Mouse (Mus musculus): ENCODE measurements around the gene Lrch3. TPM values are rescaled to one million over a fixed set of nuclear protein-coding genes. Genes with fewer than 3 reads are reported as not detected.
"Not testable (repeated sequence)": the region's sequence is repeated elsewhere in the genome, so short reads cannot be mapped to it uniquely, and the experiment has no call there.

Lrch3 gene
- total and polyA plus RNA-seq, 2 experiments from 2014 or later, result 19.6 to 50.3 TPM

DNA sequence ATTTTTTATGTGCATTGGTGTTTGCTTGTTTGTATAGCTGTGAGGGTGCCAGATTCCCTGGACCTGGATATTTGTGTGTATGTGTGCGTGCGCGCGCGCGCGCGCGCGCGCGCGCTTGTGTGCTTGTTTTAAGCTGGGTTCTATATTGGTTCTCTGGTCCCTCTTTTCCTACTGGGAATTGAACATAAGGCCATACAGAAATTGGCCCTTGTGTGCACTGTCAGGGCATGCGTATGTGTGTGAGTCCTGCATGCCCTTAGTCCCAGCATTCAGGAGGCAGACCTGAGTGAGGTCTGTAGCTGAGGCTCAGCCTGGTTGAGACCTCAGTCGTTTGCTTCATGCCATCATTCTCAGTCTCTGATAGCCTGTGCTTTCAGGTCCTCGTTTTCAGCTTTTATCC, 144.1 kb downstream of the Lrch3 start:
- peaks cover 5% of the 10 kb centered on the region; the same call in 1 of the 2 replicates for H3K4me1 ChIP-seq (ENCODE audit: insufficient read depth)
- peak overlapping the region; percentile 13; the same call in 1 of the 2 replicates for H3K4me2 ChIP-seq (ENCODE audit: low read depth)
- H3K27ac ChIP-seq (ENCODE audit: low read depth, low read length), result no peak overlapping the region
- H3K9ac ChIP-seq, result no peak overlapping the region
- WGBS, result 90% methylated on average over 16 of the region's 16 CpGs
- DNase-seq (no peak), ATAC-seq (no peak)
- no peak overlapping the region for H3K4me3 ChIP-seq (ENCODE audit: low read depth, low read length)
- H3K27me3 ChIP-seq (ENCODE audit: insufficient read depth, low read length), result no peaks in the 10 kb centered on the region
- H3K36me3 ChIP-seq (ENCODE audit: insufficient read depth), result peaks cover 19% of the 10 kb centered on the region; the same call in 1 of the 2 replicates
- no peaks in the 10 kb centered on the region for H3K9me3 ChIP-seq (ENCODE audit: low read length)
- no peak for TF ChIP-seq CTCF (IDR thresholded peaks at IDR 0.05; ENCODE audit: low read depth)

DNA sequence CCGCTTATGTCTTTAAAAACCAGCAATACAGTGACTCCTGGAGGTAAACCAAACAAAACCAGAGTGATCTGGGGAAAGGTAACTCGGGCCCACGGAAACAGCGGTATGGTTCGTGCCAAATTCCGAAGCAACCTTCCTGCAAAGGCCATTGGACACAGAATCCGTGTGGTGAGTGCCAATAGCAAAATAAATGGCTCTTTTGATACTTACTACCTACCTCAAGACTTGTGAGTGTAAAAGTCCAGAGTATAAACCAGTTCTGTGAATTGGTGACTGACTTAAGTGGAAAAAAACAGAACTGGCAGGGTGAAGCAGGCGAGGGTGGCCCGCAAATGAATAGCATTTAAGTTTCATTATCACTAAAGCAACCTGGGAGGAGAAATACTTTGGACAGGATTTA, 144.8 kb downstream of the Lrch3 start:
- DNase-seq, result not testable (repeated sequence)

DNA sequence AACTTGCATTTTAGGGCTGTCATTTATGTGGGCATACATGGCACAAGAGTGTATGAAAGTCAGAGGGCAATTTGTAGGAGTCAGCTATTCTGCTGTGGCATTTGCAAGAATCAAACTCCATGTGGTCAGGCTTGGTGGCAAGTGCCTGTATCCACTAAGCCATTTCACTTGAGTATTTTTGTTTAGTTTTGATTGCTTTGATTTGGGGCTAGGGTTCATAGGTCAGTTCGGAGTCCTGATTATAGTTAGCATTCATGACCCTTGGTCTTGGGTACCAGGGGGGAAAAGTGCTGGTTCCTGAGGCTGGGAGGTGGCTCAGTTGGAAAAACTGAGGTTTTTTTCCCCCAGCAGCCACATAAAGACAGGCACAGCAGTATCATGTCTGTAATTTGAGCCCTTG, 145.6 kb downstream of the Lrch3 start:
- ATAC-seq (no peak), DNase-seq (no peak)
- peaks cover 15% of the 10 kb centered on the region for H3K4me1 ChIP-seq (ENCODE audit: insufficient read depth)
- H3K9ac ChIP-seq, result no peak overlapping the region
- no peak overlapping the region for H3K4me2 ChIP-seq (ENCODE audit: low read depth)
- no peak overlapping the region for H3K4me3 ChIP-seq (ENCODE audit: low read depth, low read length)
- peaks cover 19% of the 10 kb centered on the region; the same call in 1 of the 2 replicates for H3K36me3 ChIP-seq (ENCODE audit: insufficient read depth)
- no peak for TF ChIP-seq CTCF (IDR thresholded peaks at IDR 0.05; ENCODE audit: low read depth)
- no peak overlapping the region for H3K27ac ChIP-seq (ENCODE audit: low read depth, low read length)
- H3K9me3 ChIP-seq (ENCODE audit: low read length), result no peaks in the 10 kb centered on the region
- no peaks in the 10 kb centered on the region for H3K27me3 ChIP-seq (ENCODE audit: insufficient read depth, low read length)
- 94% methylated on average over 1 of the region's 1 CpGs for WGBS

More for the DNA sequence above, 144.8 kb downstream of the Lrch3 start:
- Histone ChIP-seq H3K4me1 (ENCODE audit: insufficient read depth) (peaks cover 11% of the 10 kb centered on the region), H3K36me3 (ENCODE audit: insufficient read depth) (peaks cover 19% of the 10 kb centered on the region; the same call in 1 of the 2 replicates)
- not testable (repeated sequence) for H3K4me2 ChIP-seq (ENCODE audit: low read depth); ATAC-seq; H3K4me3 ChIP-seq (ENCODE audit: low read depth, low read length); H3K27ac ChIP-seq (ENCODE audit: low read depth, low read length); H3K27me3 ChIP-seq (ENCODE audit: insufficient read depth, low read length); H3K9me3 ChIP-seq (ENCODE audit: low read length); H3K9ac ChIP-seq
- WGBS, result 89% methylated on average over 9 of the region's 9 CpGs

DNA sequence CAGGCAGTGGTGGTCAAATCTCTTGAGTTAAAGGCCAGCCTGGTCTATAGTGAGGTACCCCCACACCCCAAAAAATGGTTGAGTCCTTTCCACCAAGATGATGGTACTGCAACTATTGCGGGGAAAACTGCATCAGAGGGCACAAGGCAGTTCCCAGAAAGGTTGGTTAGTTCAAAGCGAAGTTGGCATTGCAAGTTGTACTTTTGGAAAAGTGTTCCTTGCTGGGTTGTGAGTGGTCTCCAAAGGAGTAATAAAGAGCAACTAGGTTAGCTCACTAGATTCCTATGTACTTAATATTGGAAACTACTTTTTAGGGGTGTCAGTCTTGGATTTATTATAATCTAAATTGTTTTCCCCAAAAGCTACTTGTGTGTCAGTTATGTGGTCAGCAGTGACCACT, 147.0 kb downstream of the Lrch3 start:
- WGBS, result 82% methylated on average over 2 of the region's 2 CpGs
- DNase-seq (peak; percentile 7), ATAC-seq (no peak)
- H3K9me3 ChIP-seq (ENCODE audit: low read length), result no peaks in the 10 kb centered on the region
- H3K4me2 ChIP-seq (ENCODE audit: low read depth), result no peak overlapping the region
- no peak overlapping the region for H3K9ac ChIP-seq
- TF ChIP-seq CTCF (IDR thresholded peaks at IDR 0.05; ENCODE audit: low read depth), result no peak
- H3K36me3 ChIP-seq (ENCODE audit: insufficient read depth), result peaks cover 19% of the 10 kb centered on the region; the same call in 1 of the 2 replicates
- H3K27me3 ChIP-seq (ENCODE audit: insufficient read depth, low read length), result no peaks in the 10 kb centered on the region
- H3K4me1 ChIP-seq (ENCODE audit: insufficient read depth), result peaks cover 15% of the 10 kb centered on the region
- no peak overlapping the region for H3K27ac ChIP-seq (ENCODE audit: low read depth, low read length)
- H3K4me3 ChIP-seq (ENCODE audit: low read depth, low read length), result no peak overlapping the region

DNA sequence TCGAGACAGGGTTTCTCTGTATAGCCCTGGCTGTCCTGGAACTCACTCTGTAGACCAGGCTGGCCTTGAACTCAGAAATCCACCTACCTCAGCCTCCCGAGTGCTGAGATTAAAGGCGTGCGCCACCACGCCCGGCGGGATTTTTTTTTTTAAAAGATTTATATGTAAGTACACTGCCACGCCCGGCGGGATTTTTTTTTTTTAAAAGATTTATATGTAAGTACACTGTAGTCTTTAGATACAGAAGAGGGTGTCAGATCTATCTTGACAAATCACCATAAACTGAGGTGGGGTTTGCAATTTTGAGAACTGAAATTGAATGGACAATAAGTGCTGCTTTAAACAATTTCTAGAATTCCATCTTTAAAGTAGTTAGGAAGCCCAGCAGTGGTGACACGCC, 147.5 kb downstream of the Lrch3 start:
- H3K27ac ChIP-seq (ENCODE audit: low read depth, low read length), result no peak overlapping the region
- WGBS, result 55% methylated on average over 11 of the region's 11 CpGs
- peaks cover 19% of the 10 kb centered on the region; the same call in 1 of the 2 replicates for H3K36me3 ChIP-seq (ENCODE audit: insufficient read depth)
- H3K4me1 ChIP-seq (ENCODE audit: insufficient read depth), result peaks cover 15% of the 10 kb centered on the region
- no peak overlapping the region for H3K4me2 ChIP-seq (ENCODE audit: low read depth)
- H3K9me3 ChIP-seq (ENCODE audit: low read length), result no peaks in the 10 kb centered on the region
- DNase-seq (no peak), ATAC-seq (no peak)
- H3K9ac ChIP-seq, result no peak overlapping the region
- TF ChIP-seq CTCF (IDR thresholded peaks at IDR 0.05; ENCODE audit: low read depth), result no peak
- H3K27me3 ChIP-seq (ENCODE audit: insufficient read depth, low read length), result no peaks in the 10 kb centered on the region
- H3K4me3 ChIP-seq (ENCODE audit: low read depth, low read length), result no peak overlapping the region

DNA sequence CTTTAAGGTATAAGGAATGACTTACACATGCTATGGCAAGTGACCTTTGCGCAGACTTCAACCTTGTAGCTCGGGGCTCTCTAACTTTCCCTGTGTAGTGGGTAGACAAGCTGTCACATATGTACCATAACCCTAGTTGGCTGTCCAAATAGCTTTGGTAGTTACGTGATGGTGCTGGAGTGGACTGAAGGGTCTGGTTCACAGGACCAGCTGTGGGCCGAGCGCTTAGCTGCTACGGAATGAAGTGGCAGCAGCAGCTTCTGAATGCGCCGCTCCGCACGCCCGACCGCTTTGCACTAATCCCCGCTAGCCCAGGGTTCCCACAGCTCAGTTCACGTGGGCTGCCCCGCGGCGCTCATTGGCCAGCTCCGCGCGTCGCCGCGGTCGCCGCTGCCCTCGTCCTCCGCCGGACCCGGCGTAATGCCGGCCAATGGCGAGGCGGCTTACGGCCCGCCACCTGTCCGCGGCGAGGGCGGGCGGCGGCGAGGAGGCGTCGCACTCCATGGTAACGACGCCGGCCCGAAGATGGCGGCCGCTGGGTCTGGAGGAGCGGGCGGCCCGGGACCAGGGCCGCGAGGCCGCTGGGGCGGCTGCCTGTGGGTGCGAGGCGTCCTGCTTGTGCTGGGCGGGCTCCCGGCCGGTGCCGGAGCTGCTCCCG, 148.3 kb downstream of the Lrch3 start, which contains the start of gene Lmln:
TSS of gene Lmln (plus strand) at position 498 of the 658 bp plus-strand sequence.
- DNase-seq (peak; percentile 91), ATAC-seq (peak; percentile 96)
- Histone ChIP-seq H3K27ac (ENCODE audit: low read depth, low read length) (peak within 1 kb of the TSS; percentile 78), H3K4me1 (ENCODE audit: insufficient read depth) (peaks cover 15% of the 10 kb centered on the region), H3K36me3 (ENCODE audit: insufficient read depth) (peaks cover 22% of the 10 kb centered on the region), H3K9me3 (ENCODE audit: low read length) (no peaks in the 10 kb centered on the region), H3K4me3 (ENCODE audit: low read depth, low read length) (peak within 1 kb of the TSS; percentile 67), H3K27me3 (ENCODE audit: insufficient read depth, low read length) (no peaks in the 10 kb centered on the region), H3K9ac (peak within 1 kb of the TSS; percentile 74), H3K4me2 (ENCODE audit: low read depth) (peak within 1 kb of the TSS; percentile 89)
- 1% methylated on average over 60 of the region's 64 CpGs for WGBS
- TF ChIP-seq CTCF (IDR thresholded peaks at IDR 0.05; ENCODE audit: low read depth), result no peak

DNA sequence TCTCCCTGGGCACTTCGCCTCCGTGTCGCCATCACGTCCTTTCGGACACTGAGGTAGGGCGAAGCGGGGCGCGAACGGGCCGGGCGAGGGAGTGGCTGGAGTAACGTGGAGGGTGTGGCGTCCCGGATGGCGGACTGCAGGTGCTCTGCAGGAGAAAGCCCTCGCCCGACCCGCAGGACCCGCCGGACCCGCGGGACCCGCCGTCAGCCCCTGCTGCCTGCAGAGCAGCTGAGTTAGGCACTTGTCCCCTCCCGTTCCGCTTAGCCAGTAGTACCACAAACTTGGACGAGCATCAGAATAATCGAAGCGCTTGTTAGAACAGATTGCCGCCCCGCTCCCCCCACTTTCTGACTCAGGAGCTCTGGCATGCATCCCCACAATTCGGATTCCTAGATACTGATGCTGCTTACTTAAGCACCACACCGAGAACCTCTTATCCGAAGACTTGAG, 148.8 kb downstream of the Lrch3 start:
- H3K4me3 ChIP-seq (ENCODE audit: low read depth, low read length), result peak overlapping the region; percentile 67
- H3K4me2 ChIP-seq (ENCODE audit: low read depth), result peak overlapping the region; percentile 89
- DNase-seq, result peak; percentile 79
- peaks cover 15% of the 10 kb centered on the region for H3K4me1 ChIP-seq (ENCODE audit: insufficient read depth)
- no peak for TF ChIP-seq CTCF (IDR thresholded peaks at IDR 0.05; ENCODE audit: low read depth)
- peak; percentile 48 for ATAC-seq
- H3K27me3 ChIP-seq (ENCODE audit: insufficient read depth, low read length), result no peaks in the 10 kb centered on the region
- 4% methylated on average over 35 of the region's 35 CpGs for WGBS
- H3K27ac ChIP-seq (ENCODE audit: low read depth, low read length), result peak overlapping the region; percentile 78
- peaks cover 22% of the 10 kb centered on the region for H3K36me3 ChIP-seq (ENCODE audit: insufficient read depth)
- no peaks in the 10 kb centered on the region for H3K9me3 ChIP-seq (ENCODE audit: low read length)
- H3K9ac ChIP-seq, result peak overlapping the region; percentile 74
